In genomic region chr5:108633676-108634075, GRCm38 (mm10) we compare ENCODE assay signal across 13 mouse cellular contexts. TPM values are rescaled to one million over a fixed set of nuclear protein-coding genes. Genes with fewer than 3 reads are reported as not detected.
DNase-seq lines count a peak whose midpoint lies in the region.
"Had no signal": no experiment of that assay in that cellular context is flagged by ENCODE, and none has a peak within 500 bp of the region (broad histone marks: within the 10 kb centered on the region; RNA-seq: fewer than 3 reads in every experiment).

No protein-coding gene starts in this region.

- DNase-seq in heart, adult 11 months: peak; percentile 76
- DNase-seq in heart, postnatal 14 days: no peak
- DNase-seq in left cerebral cortex, postnatal 4 days: peak; percentile 55
- no peak for DNase-seq in left cerebral cortex, adult 9 months (ENCODE audit: low spot score in 2 of 2)
- peak; percentile 61 for DNase-seq in MN1 (ENCODE audit: low spot score)
- no peak for DNase-seq in ovary, postnatal 36 days (ENCODE audit: low spot score)
- DNase-seq: adrenal gland, adult 8-10 months; adrenal gland, postnatal 25 days; cerebellum, adult 18-20 months; cerebellum, adult 9-10 months; gastrocnemius, postnatal 10 days; gastrocnemius, postnatal 36 days; heart, postnatal 36 days had no signal

- intact Hi-C loops in heart, postnatal 14 days (cut with DNase I): no loop called here
- intact Hi-C loops in left cerebral cortex, postnatal 4 days (cut with DNase I): no loop called here

RNA-seq across cellular contexts. Expression of gene Tmem175, which starts 4.1 kb away (rescaled TPM):
- total RNA-seq in heart, postnatal 14 days (2021): 10 to 100 TPM; 10.0 to 10.2 TPM
- 10 to 100 TPM; 24.3 to 25.3 TPM for total RNA-seq in left cerebral cortex, postnatal 4 days (2021)

RNA-seq across cellular contexts. Expression of gene Gak, which starts 4.1 kb away (rescaled TPM):
- 10 to 100 TPM; 27.5 to 31.3 TPM for total RNA-seq in heart, postnatal 14 days (2021)
- 10 to 100 TPM; 72.0 to 78.4 TPM for total RNA-seq in left cerebral cortex, postnatal 4 days (2021)

RNA-seq across cellular contexts. Expression of gene Idua, which starts 26.5 kb away (rescaled TPM):
- total RNA-seq in heart, postnatal 14 days (2021): 10 to 100 TPM; 16.7 to 16.9 TPM
- 1 to 10 TPM; 9.8 to 9.9 TPM for total RNA-seq in left cerebral cortex, postnatal 4 days (2021)

RNA-seq across cellular contexts. Expression of gene Dgkq, which starts 35.8 kb away (rescaled TPM):
- 10 to 100 TPM; 12.5 to 12.8 TPM for total RNA-seq in heart, postnatal 14 days (2021)
- 10 to 100 TPM; 55.4 to 68.1 TPM for total RNA-seq in left cerebral cortex, postnatal 4 days (2021)

RNA-seq across cellular contexts. Expression of gene Slc26a1, which starts 41.7 kb away (rescaled TPM):
- not detected for total RNA-seq in heart, postnatal 14 days (2021)
- total RNA-seq in left cerebral cortex, postnatal 4 days (2021): 1 to 10 TPM; 3.8 to 4.2 TPM
- total RNA-seq: gastrocnemius, postnatal 36 days; heart, postnatal 36 days had no signal

Comparison
In these comparisons a context has a peak if more than half of its experiments do, and no peak if none do; other contexts are left out.
1. DNase-seq: peak in heart, adult 11 months (single experiment), left cerebral cortex, postnatal 4 days (single experiment) and MN1 (single experiment); none in heart, postnatal 14 days (0 of 2), left cerebral cortex, adult 9 months (0 of 2) and ovary, postnatal 36 days (single experiment).